Mouse (Mus musculus): ENCODE data around the gene M1ap. TPM values are rescaled to one million over a fixed set of nuclear protein-coding genes. Genes with fewer than 3 reads are reported as not detected.
A peak's percentile ranks its signal among the peaks of the same experiment; 100 is the strongest.

The M1ap gene
- polyA plus RNA-seq, 1 experiment from 2014 or later: 0.08 TPM

- Histone ChIP-seq H3K27me3 (ENCODE audit: control insufficient read depth, insufficient read depth, low read length) (no peaks in the 10 kb centered on the region), H3K9ac (ENCODE audit: low read length) (no peak overlapping the region), H3K4me1 (replicated peaks; ENCODE audit: control insufficient read depth, insufficient read depth) (no peaks in the 10 kb centered on the region), H3K4me3 (ENCODE audit: low read depth, low read length) (no peak overlapping the region), H3K4me2 (replicated peaks; ENCODE audit: low read depth) (no peak overlapping the region), H3K27ac (replicated peaks) (0 out of 2 replicates have a peak overlapping the region, but pooled peaks have one; percentile 56), H3K36me3 (ENCODE audit: control insufficient read depth, insufficient read depth, low read length) (no peaks in the 10 kb centered on the region), H3K9me3 (ENCODE audit: control insufficient read depth, low read length) (no peaks in the 10 kb centered on the region)
- no peak; the same call in 1 of the 2 replicates for ATAC-seq (ENCODE audit: low FRiP score, low TSS enrichment)
- TF ChIP-seq CTCF (IDR thresholded peaks at IDR 0.05; ENCODE audit: low read depth) (no peak), EP300 (optimal IDR thresholded peaks at IDR 0.05) (no peak)
- 53% methylated on average over 12 of the region's 12 CpGs for WGBS
- no peak for DNase-seq (ENCODE audit: low spot score)
Measured at GRCm38 (mm10) chr6:83014482-83015466, 68.1 kb downstream of the M1ap start.

- no peaks in the 10 kb centered on the region for H3K4me1 ChIP-seq (replicated peaks; ENCODE audit: control insufficient read depth, insufficient read depth)
- WGBS: 82% methylated on average over 2 of the region's 2 CpGs
- no peaks in the 10 kb centered on the region for H3K36me3 ChIP-seq (ENCODE audit: control insufficient read depth, insufficient read depth, low read length)
- TF ChIP-seq CTCF (IDR thresholded peaks at IDR 0.05; ENCODE audit: low read depth) (no peak), EP300 (optimal IDR thresholded peaks at IDR 0.05) (no peak)
- no peak overlapping the region for H3K9ac ChIP-seq (ENCODE audit: low read length)
- ATAC-seq (ENCODE audit: low FRiP score, low TSS enrichment) (no peak), DNase-seq (ENCODE audit: low spot score) (no peak)
- H3K27me3 ChIP-seq (ENCODE audit: control insufficient read depth, insufficient read depth, low read length): no peaks in the 10 kb centered on the region
- no peak overlapping the region for H3K27ac ChIP-seq (replicated peaks)
- H3K4me3 ChIP-seq (ENCODE audit: low read depth, low read length): no peak overlapping the region
- no peaks in the 10 kb centered on the region for H3K9me3 ChIP-seq (ENCODE audit: control insufficient read depth, low read length)
- no peak overlapping the region for H3K4me2 ChIP-seq (replicated peaks; ENCODE audit: low read depth)
Measured at GRCm38 (mm10) chr6:83015749-83016148, 69.0 kb downstream of the M1ap start.

- H3K4me3 ChIP-seq (ENCODE audit: low read depth, low read length): no peak overlapping the region
- H3K27me3 ChIP-seq (ENCODE audit: control insufficient read depth, insufficient read depth, low read length): no peaks in the 10 kb centered on the region
- no peaks in the 10 kb centered on the region for H3K36me3 ChIP-seq (ENCODE audit: control insufficient read depth, insufficient read depth, low read length)
- ATAC-seq (ENCODE audit: low FRiP score, low TSS enrichment) (0 out of 2 replicates have a peak, but pooled peaks have one; percentile 29), DNase-seq (ENCODE audit: low spot score) (no peak)
- H3K9me3 ChIP-seq (ENCODE audit: control insufficient read depth, low read length): no peaks in the 10 kb centered on the region
- no peak overlapping the region for H3K4me2 ChIP-seq (replicated peaks; ENCODE audit: low read depth)
- WGBS: 56% methylated on average over 3 of the region's 3 CpGs
- H3K9ac ChIP-seq (ENCODE audit: low read length): no peak overlapping the region
- no peak overlapping the region for H3K27ac ChIP-seq (replicated peaks)
- H3K4me1 ChIP-seq (replicated peaks; ENCODE audit: control insufficient read depth, insufficient read depth): no peaks in the 10 kb centered on the region
- TF ChIP-seq EP300 (optimal IDR thresholded peaks at IDR 0.05) (no peak), CTCF (IDR thresholded peaks at IDR 0.05; ENCODE audit: low read depth) (no peak)
Measured at GRCm38 (mm10) chr6:83017190-83017589, 70.5 kb downstream of the M1ap start.

GRCm38 (mm10) chr6:83019044-83019443 is 72.3 kb downstream of the M1ap start:
- H3K4me1 ChIP-seq (replicated peaks; ENCODE audit: control insufficient read depth, insufficient read depth): no peaks in the 10 kb centered on the region
- no peak overlapping the region for H3K9ac ChIP-seq (ENCODE audit: low read length)
- ATAC-seq (ENCODE audit: low FRiP score, low TSS enrichment) (no peak), DNase-seq (ENCODE audit: low spot score) (no peak)
- no peaks in the 10 kb centered on the region for H3K36me3 ChIP-seq (ENCODE audit: control insufficient read depth, insufficient read depth, low read length)
- H3K9me3 ChIP-seq (ENCODE audit: control insufficient read depth, low read length): no peaks in the 10 kb centered on the region
- no peak overlapping the region for H3K4me3 ChIP-seq (ENCODE audit: low read depth, low read length)
- no peak overlapping the region for H3K27ac ChIP-seq (replicated peaks)
- no peak overlapping the region for H3K4me2 ChIP-seq (replicated peaks; ENCODE audit: low read depth)
- WGBS: 60% methylated on average over 3 of the region's 3 CpGs
- TF ChIP-seq EP300 (optimal IDR thresholded peaks at IDR 0.05) (no peak), CTCF (IDR thresholded peaks at IDR 0.05; ENCODE audit: low read depth) (no peak)
- H3K27me3 ChIP-seq (ENCODE audit: control insufficient read depth, insufficient read depth, low read length): no peaks in the 10 kb centered on the region

- Histone ChIP-seq H3K9ac (ENCODE audit: low read length) (no peak overlapping the region), H3K27me3 (ENCODE audit: control insufficient read depth, insufficient read depth, low read length) (no peaks in the 10 kb centered on the region), H3K4me1 (replicated peaks; ENCODE audit: control insufficient read depth, insufficient read depth) (no peaks in the 10 kb centered on the region), H3K4me3 (ENCODE audit: low read depth, low read length) (no peak overlapping the region), H3K9me3 (ENCODE audit: control insufficient read depth, low read length) (no peaks in the 10 kb centered on the region), H3K36me3 (ENCODE audit: control insufficient read depth, insufficient read depth, low read length) (no peaks in the 10 kb centered on the region), H3K27ac (replicated peaks) (no peak overlapping the region), H3K4me2 (replicated peaks; ENCODE audit: low read depth) (no peak overlapping the region)
- ATAC-seq (ENCODE audit: low FRiP score, low TSS enrichment): no peak
- DNase-seq (ENCODE audit: low spot score): no peak
- 83% methylated on average over 6 of the region's 6 CpGs for WGBS
- TF ChIP-seq CTCF (IDR thresholded peaks at IDR 0.05; ENCODE audit: low read depth) (no peak), EP300 (optimal IDR thresholded peaks at IDR 0.05) (no peak)
Measured at GRCm38 (mm10) chr6:83020121-83020520, 73.4 kb downstream of the M1ap start.
